Mouse (Mus musculus) kidney, embryonic 14.5 days (tissue): ENCODE results near the gene Hyal3. TPM values are rescaled to one million over a fixed set of nuclear protein-coding genes. Genes with fewer than 3 reads are reported as not detected.

Experiments
- ATAC-seq: fragments of 200-750 bp; cut with Nextera tagmentation; 2 replicates; pipeline ENCODE4 v1.8.0; 2017; ENCODE audit warnings: moderate number of reproducible peaks, mild to moderate bottlenecking, moderate TSS enrichment, moderate library complexity; ENCODE audit not compliant: low FRiP score, low TSS enrichment
- H3K27ac ChIP-seq: fragments of 300-500 bp; sonication (generic); 2 replicates; pipeline ENCODE4 v1.5.1; 2014; ENCODE audit warnings: low read depth, mild to moderate bottlenecking, low read length, moderate library complexity, mixed read lengths
- H3K27me3 ChIP-seq: fragments of 300-500 bp; sonication (generic); 2 replicates; pipeline ENCODE4 v1.6.1; 2014; ENCODE audit warnings: mild to moderate bottlenecking, low read length; ENCODE audit not compliant: control insufficient read depth, insufficient read depth
- H3K36me3 ChIP-seq: fragments of 300-500 bp; sonication (generic); 2 replicates; pipeline ENCODE4 v1.6.1; 2014; ENCODE audit warnings: low read length, mixed read lengths; ENCODE audit not compliant: control insufficient read depth, insufficient read depth
- H3K4me1 ChIP-seq: fragments of 300-500 bp; sonication (generic); 2 replicates; pipeline ENCODE4 v1.6.1; 2014; ENCODE audit warnings: low read length, mixed read lengths; ENCODE audit not compliant: control insufficient read depth, insufficient read depth
- H3K4me2 ChIP-seq: fragments of 300-500 bp; sonication (generic); replicated peaks from 2 replicates; pipeline ENCODE4 v1.6.1; 2014; ENCODE audit warnings: low read depth, mild to moderate bottlenecking, low read length
- H3K4me3 ChIP-seq: fragments of 300-500 bp; sonication (generic); 2 replicates; pipeline ENCODE4 v1.5.1; 2014; ENCODE audit warnings: mild to moderate bottlenecking, low read length
- H3K9ac ChIP-seq: fragments of 300-500 bp; sonication (generic); 2 replicates; pipeline ENCODE4 v1.6.1; 2014; ENCODE audit warnings: low read depth, mild to moderate bottlenecking, low read length, moderate library complexity
- H3K9me3 ChIP-seq: fragments of 300-500 bp; sonication (generic); 2 replicates; pipeline ENCODE4 v1.6.1; 2016; ENCODE audit warnings: low read length; ENCODE audit not compliant: control insufficient read depth
- WGBS: fragments of 180-500 bp; shearing (Covaris S2); extraction: QIAGEN DNeasy Blood & Tissue Kit; methylation state at CpG from one replicate; pipeline ENCODE4 v1.1.7; 2014; 5-methylcytosine and 5-hydroxymethylcytosine counted together
- polyA plus RNA-seq: library from polyadenylated mRNA; unstranded; fragments of >200 nt; fragmentation: Nextera tagmentation; extraction: Ambion mirVana; gene quantifications from 2 replicates; pipeline ENCODE4 v1.2.1, GENCODE M21; 2014

Hyal3 gene
- polyA plus RNA-seq, 1 experiment from 2014 or later, result 0.84 TPM

DNA sequence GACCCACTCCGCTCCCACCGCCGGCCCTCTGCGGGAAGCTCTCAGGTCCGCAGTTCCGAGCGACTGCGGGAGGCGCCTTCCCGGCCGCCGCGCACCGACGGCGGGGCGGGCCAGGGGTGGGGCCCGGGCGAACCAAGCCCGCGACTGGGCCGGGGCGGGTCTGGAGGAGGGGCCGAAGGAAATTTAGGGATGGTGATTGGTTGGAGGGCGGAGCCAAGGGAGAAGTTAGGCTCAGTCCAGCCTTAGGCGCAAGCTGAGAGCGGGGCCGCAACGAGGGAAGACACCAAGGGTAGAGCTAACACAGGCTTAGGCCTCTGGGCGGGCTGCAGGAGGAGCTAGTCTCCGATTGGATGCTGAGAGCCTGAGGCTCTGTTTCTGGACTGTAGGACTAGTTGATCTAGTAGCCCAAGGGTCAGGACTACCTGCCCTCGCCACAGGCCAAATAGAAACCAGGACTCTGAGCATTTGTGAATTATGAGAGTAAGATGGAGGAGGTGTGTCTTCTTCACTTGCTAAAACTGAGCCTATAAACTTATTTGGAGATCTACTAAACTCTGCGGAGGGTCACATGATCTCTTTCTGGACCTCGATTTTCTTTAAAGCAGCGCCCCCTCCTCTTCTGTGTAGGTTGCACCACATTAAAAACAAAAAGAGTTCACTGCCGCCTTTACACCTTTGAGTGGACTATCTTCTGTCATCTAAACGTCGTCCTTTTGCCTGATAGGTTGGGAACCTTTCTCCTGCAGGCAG, 54.8 kb downstream of the Hyal3 start, which contains the start of gene Gnai2:
TSS of gene Gnai2 (minus strand) at position 89 of the 750 bp plus-strand sequence.
- H3K27ac ChIP-seq, result peak within 1 kb of the TSS; percentile 73
- H3K9me3 ChIP-seq, result no peaks in the 10 kb centered on the region
- H3K9ac ChIP-seq, result peak within 1 kb of the TSS; percentile 93
- H3K27me3 ChIP-seq, result no peaks in the 10 kb centered on the region
- ATAC-seq, result peak; percentile 96
- H3K4me3 ChIP-seq, result peak within 1 kb of the TSS; percentile 88
- H3K4me2 ChIP-seq, result peak within 1 kb of the TSS; percentile 75
- 2% methylated on average over 38 of the region's 38 CpGs for WGBS
- peaks cover 7% of the 10 kb centered on the region; the same call in 1 of the 2 replicates for H3K36me3 ChIP-seq
- peaks cover 38% of the 10 kb centered on the region for H3K4me1 ChIP-seq

Other genes with a start within 250 kb of the Hyal3 start
- 9.7 and 11.3 TPM in 2 replicates for gene Hemk1, start 242.5 kb upstream of the Hyal3 start, polyA plus RNA-seq
- gene 6430571L13Rik, start 240.2 kb upstream of the Hyal3 start, polyA plus RNA-seq, result 0.31 and 0.43 TPM in 2 replicates
- gene Cacna2d2, start 181.2 kb upstream of the Hyal3 start, polyA plus RNA-seq, result 0.77 and 0.87 TPM in 2 replicates
- 45.0 and 49.9 TPM in 2 replicates for gene Tmem115, start 46.9 kb upstream of the Hyal3 start, polyA plus RNA-seq
- gene Cyb561d2, start 38.6 kb upstream of the Hyal3 start, polyA plus RNA-seq, result 28.7 and 32.3 TPM in 2 replicates
- 41.0 and 48.6 TPM in 2 replicates for gene Nprl2, start 38.6 kb upstream of the Hyal3 start, polyA plus RNA-seq
- 0.76 and 1.7 TPM in 2 replicates for gene Zmynd10, start 33.5 kb upstream of the Hyal3 start, polyA plus RNA-seq
- gene Rassf1, start 29.3 kb upstream of the Hyal3 start, polyA plus RNA-seq, result 53.2 and 60.1 TPM in 2 replicates
- gene Tusc2, start 17.6 kb upstream of the Hyal3 start, polyA plus RNA-seq, result 39.0 and 45.9 TPM in 2 replicates
- gene Hyal2, start 12.9 kb upstream of the Hyal3 start, polyA plus RNA-seq, result 135 and 136 TPM in 2 replicates
- 6.8 and 7.3 TPM in 2 replicates for gene Hyal1, start 3.9 kb upstream of the Hyal3 start, polyA plus RNA-seq
- gene Naa80, start 1.9 kb upstream of the Hyal3 start, polyA plus RNA-seq, result 16.0 and 18.4 TPM in 2 replicates
- gene Ifrd2, start 6.8 kb downstream of the Hyal3 start, polyA plus RNA-seq, result 59.1 and 61.4 TPM in 2 replicates
- gene Sema3b, start 28.4 kb downstream of the Hyal3 start, polyA plus RNA-seq, result 6.4 and 9.5 TPM in 2 replicates
- 386 and 445 TPM in 2 replicates for gene Gnai2, start 54.5 kb downstream of the Hyal3 start, polyA plus RNA-seq
- 4.8 and 6.5 TPM in 2 replicates for gene Slc38a3, start 88.7 kb downstream of the Hyal3 start, polyA plus RNA-seq
- gene Gnat1, start 98.9 kb downstream of the Hyal3 start, polyA plus RNA-seq, result 4.7 and 5.3 TPM in 2 replicates
- gene Sema3f, start 129.7 kb downstream of the Hyal3 start, polyA plus RNA-seq, result 32.4 and 38.4 TPM in 2 replicates
- gene Rbm5, start 190.2 kb downstream of the Hyal3 start, polyA plus RNA-seq, result 128 and 193 TPM in 2 replicates